Mouse (Mus musculus) 3T3-L1 (cell line): ENCODE data around the gene Adh4.
"Not testable (repeated sequence)": the region's sequence is repeated elsewhere in the genome, so short reads cannot be mapped to it uniquely, and the experiment has no call there.

ENCODE experiments used
- DNase-seq: peaks from one replicate; pipeline ENCODE4 v3.0.0-alpha.2; 2015; ENCODE audit warnings: low read depth, low spot score

Gene Adh4

GRCm38 (mm10) chr3:138443465-138443771 lies 28.2 kb downstream of the Adh4 start:
- no peak for DNase-seq

- no peak for DNase-seq
Measured at GRCm38 (mm10) chr3:138448077-138448860, 33.0 kb downstream of the Adh4 start.

- no peak for DNase-seq
Measured at GRCm38 (mm10) chr3:138452169-138452568, 36.9 kb downstream of the Adh4 start.

- peak; percentile 41 for DNase-seq
Measured at GRCm38 (mm10) chr3:138454234-138454633, 39.0 kb downstream of the Adh4 start.

- DNase-seq, result peak; percentile 27
Measured at GRCm38 (mm10) chr3:138454711-138455435, 39.6 kb downstream of the Adh4 start.

- no peak for DNase-seq
Measured at GRCm38 (mm10) chr3:138458441-138458840, 43.2 kb downstream of the Adh4 start.

- no peak for DNase-seq
Measured at GRCm38 (mm10) chr3:138460260-138460659, 45.0 kb downstream of the Adh4 start.

- DNase-seq, result no peak
Measured at GRCm38 (mm10) chr3:138461832-138462231, 46.6 kb downstream of the Adh4 start.

GRCm38 (mm10) chr3:138463137-138463536 lies 47.9 kb downstream of the Adh4 start:
- DNase-seq, result peak; percentile 80

GRCm38 (mm10) chr3:138463807-138464206 lies 48.5 kb downstream of the Adh4 start:
- no peak for DNase-seq

- no peak for DNase-seq
Measured at GRCm38 (mm10) chr3:138464573-138465147, 49.4 kb downstream of the Adh4 start.

- not testable (repeated sequence) for DNase-seq
Measured at GRCm38 (mm10) chr3:138466656-138467055, 51.4 kb downstream of the Adh4 start.

GRCm38 (mm10) chr3:138471066-138471465 lies 55.8 kb downstream of the Adh4 start:
- peak; percentile 62 for DNase-seq

GRCm38 (mm10) chr3:138479489-138479888 lies 64.2 kb downstream of the Adh4 start:
- no peak for DNase-seq
